Mouse (Mus musculus): ENCODE data around the gene Cop1.
A peak's percentile ranks its signal among the peaks of the same experiment; 100 is the strongest.

Gene Cop1

DNA sequence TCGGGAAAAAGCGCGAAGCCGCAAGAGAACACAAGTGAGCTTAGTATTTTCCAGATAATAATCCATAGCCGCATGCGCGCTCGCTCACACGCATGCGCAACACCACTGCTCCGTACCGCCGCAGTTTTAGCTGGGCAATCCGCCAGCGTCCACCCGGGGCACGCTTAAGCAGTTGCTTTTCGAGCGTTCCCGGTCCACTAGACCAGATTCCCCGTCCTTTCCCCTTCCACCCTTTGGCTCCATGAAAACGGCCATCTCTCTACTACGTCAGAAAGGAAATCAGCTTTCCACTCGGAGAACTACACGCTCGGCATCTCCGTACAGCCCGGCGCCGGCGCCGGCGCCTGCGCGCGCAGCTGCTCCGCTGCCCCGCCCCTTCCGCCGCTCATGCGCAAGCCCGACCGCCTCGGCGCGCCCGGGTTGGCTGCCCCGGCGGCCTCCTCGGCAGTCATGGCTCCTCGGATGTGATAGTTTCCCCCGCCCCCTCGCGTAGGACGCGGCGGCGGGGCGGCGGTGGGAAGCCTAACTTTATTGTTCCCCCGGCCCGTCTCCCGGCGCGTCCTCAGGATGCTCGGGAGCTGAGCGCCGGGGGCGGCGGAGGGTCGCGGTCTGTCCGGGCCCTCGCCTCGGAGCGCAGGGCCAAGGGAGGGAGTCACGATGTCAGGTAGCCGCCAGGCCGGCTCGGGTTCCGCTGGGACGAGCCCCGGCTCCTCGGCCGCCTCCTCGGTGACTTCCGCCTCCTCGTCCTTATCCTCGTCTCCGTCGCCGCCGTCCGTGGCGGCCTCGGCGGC is at the start of gene Cop1:
Gene Cop1 (plus strand): TSS at position 540 of the 791 bp plus-strand sequence.
- peak; percentile 91 for DNase-seq (ENCODE audit: extremely low spot score)

DNA sequence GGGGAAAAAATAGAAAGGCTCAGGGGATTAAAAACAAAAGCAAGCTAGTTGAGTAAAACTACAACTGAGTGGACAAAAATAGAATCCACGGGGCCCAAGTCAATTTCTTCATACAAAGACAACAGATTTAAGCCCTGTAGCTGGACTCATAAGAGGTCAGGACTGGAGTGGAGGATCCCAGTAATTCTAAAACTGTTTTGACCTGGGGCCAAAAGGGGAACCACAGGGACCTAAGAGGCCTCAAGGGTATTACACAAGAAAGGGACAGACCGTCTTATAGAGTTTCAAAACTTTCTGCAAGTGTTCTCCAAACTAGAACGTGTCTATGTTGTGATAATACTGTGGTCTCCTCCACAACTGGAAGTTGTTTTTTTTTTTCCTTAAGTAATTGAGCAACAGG is 45.4 kb upstream of the Cop1 start:
- no peak for DNase-seq (ENCODE audit: extremely low spot score)

DNA sequence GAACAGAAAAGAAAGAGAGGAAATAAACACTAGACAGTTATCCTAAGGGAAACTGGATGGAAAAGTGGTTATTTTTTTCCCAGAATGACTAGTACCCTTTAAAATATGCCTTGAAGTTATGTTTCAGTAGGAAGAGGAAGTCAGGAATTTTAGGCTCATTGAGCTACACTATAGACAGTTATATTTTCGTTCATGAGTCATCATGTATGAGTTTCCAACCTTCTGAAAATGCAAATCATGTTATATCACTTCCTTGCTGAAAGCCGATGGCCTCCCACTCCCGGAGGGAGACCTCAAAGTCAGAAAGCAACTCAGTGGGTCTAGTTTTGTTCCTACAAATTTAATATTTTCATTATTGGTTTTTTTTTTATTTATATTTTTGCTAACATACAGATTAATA is 33.5 kb upstream of the Cop1 start:
- no peak for DNase-seq (ENCODE audit: extremely low spot score)

DNA sequence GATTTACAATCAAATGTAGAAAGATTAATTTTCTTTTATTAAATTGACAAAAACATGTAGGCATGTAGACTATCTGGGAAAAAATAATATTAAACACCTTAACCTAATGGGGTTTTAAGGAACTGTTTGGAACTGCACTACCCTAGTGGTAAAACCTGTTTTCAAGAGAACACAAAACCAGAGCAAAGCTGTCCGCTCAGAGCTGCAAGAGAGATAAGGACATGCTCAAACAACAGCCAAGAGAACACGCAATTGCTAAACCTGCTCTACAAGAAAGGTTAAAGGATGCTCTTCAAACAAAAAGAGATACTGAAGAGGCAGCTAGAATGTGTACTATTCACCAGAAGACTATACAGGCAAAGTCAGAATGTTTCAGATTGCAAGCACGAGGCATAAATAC is 32.5 kb upstream of the Cop1 start:
- no peak for DNase-seq (ENCODE audit: extremely low spot score)

DNA sequence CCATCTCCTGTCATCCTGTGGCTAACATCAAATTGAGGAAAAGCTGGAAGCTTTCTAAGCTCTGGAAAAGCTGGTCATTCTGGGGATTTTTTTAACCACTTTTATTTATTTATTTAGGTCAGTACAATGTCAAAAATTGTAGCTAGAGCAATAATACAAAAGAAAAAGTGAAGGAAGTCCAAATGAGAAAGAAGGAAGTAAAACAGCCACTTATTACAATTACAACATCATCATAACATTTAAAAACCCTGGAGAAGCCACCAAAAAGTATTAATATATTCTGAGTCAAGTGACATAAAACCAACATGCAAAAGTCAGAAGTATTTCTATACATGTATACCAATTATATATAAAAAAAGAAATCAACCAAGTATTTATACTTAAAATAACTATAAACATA is 30.9 kb upstream of the Cop1 start:
- no peak for DNase-seq (ENCODE audit: extremely low spot score)

DNA sequence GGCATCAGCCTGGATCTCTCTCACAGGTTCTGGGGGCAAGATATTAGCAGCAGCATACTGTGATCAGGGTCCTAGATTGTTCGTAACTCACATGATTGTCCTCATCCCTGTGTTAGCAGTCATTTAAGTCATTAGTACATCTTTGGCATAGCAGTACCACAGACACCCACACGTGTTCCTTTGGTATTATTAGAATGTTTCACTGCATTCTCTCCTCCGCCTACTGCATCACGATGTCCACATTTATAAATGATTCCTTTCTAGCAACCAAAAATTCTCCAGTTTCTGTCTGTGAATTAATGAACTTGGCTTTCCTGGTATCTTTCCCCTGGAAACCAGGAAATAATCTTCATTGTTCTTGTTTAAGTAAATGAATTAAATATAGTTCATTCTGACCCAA is 20.4 kb upstream of the Cop1 start:
- DNase-seq (ENCODE audit: extremely low spot score): no peak

DNA sequence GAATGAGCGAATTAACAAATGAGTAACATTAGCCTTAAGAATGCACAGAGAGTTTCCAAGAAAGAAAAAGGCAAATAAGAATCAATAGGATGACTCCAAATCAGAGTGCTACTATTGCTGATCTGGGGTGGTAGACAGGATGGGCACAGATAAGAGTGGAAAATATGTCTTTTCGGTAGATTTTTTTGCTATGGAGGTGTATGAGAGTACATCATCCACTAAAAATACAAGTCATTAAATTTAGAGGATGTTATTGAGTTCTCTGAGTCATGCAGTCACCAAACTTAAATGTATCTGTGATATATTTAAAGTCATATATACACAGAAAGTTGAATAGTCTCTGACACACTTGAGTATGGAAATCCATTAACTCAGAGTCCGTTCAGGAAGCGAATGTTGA is 14.7 kb upstream of the Cop1 start:
- no peak for DNase-seq (ENCODE audit: extremely low spot score)

DNA sequence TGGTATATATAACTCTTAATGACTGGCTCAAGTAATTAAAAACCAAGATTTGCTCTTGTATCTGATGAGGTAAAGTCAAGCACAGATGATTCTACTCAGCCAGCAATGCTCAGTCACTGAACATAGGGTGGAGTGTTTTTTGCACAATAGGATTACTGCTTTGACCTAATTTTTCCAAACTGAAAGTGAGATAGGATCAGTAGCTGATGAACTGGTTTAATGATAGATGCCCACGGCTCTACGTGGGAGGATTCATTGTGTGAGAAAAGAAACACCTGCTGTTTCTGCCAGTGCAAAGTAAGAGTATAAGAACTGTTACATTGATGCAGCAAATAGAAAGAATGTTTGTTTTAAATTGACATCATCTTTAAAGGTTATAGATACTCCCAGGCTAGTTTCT is 10.1 kb upstream of the Cop1 start:
- DNase-seq (ENCODE audit: extremely low spot score): no peak

DNA sequence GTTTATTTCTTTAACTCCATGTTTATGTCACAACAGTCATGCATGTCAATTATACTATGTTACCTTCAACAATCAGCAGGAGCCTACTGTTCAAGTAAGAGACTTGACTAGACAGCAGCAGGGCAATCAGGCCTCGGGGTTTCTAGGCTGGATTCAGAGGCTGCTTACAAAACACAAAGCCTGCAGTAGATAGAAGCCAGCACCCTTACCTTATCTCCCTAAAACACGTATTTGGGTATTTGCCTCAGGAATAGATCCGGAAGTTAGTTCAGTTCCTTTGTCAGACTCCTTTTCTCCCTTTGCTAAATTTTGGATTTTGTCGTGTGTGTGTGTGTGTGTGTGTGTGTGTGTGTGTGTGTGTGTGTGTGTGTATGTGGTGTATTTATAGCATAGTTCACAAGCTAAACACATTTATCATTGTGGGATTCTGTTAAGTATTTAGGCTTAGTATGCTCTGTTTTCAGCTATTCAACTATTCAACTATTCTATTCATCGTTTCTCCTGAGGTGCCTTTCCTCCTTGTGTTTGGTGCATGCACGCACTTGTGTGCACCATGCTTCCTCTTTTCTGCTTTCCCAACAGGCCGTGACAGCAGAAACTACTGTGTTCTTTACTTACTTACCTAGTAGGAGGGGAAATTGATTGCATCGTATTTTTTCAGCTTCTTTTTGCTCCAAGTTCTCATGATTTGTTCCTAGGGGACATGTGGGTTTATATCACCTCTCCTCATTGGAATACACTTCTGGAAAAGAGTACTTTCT is 6.9 kb upstream of the Cop1 start:
- no peak for DNase-seq (ENCODE audit: extremely low spot score)

DNA sequence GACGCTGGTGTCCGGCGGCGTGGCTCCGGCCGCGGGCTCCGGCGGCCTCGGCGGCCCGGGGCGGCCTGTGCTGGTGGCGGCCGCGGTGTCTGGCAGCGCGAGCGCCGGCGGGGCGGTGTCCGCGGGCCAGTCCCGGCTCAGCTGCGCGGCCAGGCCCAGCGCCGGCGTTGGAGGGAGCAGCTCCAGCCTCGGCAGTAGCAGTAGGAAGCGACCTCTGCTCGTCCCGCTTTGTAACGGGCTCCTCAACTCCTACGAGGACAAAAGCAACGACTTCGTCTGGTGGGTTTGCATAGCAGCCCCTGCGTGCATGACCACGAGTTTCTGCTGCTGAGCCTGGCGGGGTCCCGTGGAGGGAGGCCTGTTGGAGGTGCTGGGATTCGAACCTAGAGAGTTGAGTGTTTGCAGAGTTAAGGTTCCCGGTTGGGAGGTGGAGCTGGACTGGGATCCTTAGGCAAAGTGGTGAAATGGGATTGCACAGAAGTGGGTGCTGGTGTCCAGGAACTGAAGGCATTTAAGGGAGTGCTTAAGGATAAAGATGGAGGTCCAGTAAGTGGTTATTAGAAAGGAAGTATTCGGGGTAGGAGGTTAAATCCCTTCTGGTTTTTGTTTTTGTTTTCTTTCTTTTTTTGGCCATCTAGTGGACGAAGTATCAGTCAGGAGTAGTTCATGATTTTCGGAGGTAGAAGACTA is 597 bp downstream of the Cop1 start:
- peak; percentile 64 for DNase-seq (ENCODE audit: extremely low spot score)

DNA sequence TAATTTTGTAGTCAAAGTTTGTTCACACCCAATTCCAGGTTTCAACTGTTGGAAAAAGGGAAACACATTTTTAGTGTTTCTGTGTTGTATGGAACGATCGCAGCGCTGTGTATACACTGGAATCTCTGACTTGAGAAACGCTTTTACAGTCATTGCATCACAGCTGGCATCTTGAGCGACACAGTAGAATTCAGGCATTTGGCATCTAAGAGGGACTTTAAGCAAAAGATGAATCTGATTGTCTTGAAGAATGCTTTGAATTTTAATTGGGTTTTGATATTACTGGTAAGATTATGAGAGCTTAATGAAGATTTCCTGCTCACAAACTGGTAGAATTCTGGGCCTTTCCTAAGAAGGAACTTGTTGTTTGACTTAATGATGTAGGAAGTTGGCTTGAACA is 1.3 kb downstream of the Cop1 start:
- no peak for DNase-seq (ENCODE audit: extremely low spot score)

DNA sequence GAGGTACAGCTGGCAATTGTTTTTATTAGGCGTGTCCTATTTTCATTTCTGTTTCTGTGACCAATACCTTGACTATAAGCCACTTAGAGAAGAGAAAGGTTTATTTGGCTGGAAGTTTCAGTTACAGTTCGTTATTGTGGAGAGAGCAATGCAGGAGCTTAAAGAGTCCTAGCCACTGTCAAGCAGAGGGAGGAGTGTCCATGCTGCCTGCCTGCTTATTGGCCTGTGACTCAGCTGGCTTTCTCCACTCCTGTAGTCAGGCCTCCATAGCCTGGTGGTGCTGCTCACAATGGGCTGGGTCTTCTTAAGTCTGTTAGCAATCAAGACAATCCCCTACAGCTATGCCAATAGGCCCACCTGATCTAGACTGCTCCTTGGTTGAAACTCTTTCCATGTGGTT is 2.4 kb downstream of the Cop1 start:
- no peak for DNase-seq (ENCODE audit: extremely low spot score)

DNA sequence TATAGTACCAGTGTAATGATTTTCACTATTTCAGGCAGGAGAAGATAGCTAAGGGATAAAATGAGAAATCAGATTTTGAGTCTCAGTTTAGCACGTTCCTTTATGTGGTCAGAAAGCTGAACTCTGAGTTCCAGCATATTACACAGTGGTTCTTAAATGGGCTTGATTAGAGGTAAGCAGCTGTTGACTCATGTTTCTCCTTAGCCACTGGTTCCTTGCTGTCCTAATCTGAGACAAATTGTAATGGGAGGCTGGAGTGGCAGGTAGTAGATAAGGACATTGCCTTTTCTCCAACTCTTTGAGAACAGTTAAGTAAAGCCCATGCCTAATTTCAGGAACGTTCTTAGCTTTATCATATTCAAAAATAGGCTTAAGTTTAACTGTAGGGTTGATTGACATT is 3.6 kb downstream of the Cop1 start:
- no peak for DNase-seq (ENCODE audit: extremely low spot score)

DNA sequence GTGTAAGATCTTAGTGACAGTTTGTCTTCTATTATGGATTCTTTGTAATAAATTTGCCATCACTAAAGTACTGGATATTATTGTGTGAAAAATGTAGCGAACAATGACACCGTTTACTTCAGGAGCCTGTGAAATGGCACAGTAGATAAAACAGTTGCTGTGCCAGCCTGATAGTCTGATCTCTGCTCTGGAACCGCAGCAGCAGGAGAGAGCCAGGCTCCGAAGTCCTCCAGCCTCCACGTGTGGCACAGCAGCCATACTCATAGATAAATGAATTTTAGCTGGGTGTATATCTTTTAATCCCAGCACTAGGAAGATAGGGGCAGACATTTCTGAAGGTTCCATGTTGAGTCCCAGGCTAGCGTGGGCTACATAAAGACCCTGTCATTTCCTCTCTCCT is 6.0 kb downstream of the Cop1 start:
- no peak for DNase-seq (ENCODE audit: extremely low spot score)

DNA sequence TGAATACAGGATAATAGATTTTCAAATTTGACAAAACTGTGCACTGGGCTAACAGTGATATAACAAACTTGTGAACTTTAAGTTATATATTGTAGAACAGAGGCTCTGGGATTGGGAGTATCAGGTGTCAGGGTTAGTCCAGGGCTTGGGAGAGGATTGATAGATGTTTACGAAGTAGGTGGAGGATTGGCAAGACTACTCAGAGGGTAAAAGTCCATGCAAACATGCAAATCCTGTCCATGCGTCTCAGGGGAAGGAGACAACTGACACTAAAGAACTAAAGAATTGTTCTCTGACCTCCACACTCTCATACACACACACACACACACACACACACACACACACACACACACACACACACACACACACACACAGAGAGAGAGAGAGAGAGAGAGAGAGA is 18.2 kb downstream of the Cop1 start:
- DNase-seq (ENCODE audit: extremely low spot score): no peak

DNA sequence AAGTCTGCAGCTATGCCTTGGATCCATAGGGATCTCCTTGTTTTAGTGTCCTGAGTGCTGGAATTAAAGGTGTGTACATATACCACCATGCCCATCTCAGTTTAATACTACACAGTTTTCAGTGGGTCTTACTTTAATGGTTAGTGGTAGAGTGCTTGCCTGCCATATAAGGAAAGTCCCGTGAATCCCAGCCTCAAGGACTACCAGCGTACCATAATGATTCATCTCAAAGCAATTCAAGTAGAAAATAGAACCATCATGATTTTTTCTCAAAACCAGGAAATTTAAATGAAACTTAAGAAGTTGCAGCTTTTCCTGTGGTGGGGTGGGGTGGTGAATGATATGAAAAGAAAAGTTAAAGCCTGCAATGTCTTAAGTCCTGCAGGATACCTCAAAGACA is 21.0 kb downstream of the Cop1 start:
- DNase-seq (ENCODE audit: extremely low spot score): no peak

DNA sequence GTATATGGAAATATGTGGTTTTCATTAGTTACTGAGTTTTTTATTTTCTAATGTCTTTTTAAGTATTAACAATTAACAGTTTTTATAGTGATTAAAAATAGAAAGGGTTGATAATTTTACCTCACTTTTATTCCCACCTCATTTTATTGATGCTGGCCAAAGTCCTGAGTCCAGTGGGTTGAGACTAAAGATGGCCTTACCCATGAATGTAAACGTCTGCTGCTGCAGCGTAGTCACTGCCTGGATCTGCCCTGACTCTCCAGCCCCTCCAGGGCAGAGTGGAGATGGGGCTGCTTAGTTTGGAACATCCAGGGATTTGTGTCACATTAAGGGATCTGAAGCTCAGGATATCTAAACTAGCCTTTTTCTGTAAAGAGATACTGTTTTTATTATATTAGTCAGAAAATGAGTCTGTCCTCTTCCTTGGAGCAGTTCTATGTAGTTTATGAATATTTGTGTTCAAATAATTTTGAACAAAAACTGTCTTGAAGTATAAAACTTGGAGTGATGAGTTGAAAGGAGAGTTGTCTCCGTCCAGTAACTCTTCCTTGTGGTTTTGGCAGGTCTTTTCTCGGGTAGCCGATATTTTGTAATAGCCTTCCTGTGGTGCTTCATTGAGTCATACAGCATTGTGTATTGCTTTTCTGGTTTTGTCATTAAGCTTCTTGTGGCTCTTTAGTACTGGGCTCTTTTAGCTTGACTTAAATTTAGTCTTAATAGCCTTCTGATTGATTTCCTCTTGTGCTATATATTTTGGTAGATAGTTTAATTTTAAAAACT is 23.0 kb downstream of the Cop1 start:
- no peak for DNase-seq (ENCODE audit: extremely low spot score)

DNA sequence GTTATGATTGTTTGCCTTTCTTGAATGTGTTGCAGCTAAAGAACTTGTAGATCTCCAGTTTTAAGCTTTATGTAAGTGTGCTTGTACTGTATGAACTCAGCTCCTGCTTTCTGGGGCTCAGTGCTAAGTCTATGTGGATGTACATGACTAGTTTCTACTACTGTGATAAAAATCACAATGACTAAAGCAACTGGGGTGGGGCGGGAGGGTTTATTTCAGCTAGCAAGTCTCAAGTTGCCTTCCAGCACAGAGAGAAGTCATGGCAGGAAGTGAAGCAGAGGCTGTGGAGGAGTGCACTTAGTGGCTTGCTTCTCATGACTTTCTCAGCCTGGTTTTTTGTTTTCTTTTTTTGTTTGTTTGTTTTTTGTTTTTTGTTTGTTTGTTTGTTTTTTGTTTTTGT is 24.4 kb downstream of the Cop1 start:
- no peak for DNase-seq (ENCODE audit: extremely low spot score)

DNA sequence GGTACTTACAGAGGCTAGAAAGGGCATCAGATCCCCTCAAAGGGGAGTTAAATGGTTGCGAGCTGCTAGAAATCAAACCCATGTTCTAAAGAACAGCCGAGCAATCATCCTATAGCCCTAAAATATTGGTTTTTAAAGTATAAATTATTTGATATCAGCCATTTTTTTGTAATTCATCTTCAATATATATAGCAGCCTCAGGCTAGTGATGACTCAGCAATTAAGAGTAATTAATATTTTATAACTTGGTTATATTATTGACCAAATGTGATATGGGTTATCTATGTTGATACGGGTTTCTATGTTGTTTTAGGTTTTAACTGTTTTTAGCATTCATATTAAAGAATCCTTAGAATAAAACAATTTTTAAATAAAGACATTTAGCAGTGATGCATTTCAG is 31.7 kb downstream of the Cop1 start:
- no peak for DNase-seq (ENCODE audit: extremely low spot score)

DNA sequence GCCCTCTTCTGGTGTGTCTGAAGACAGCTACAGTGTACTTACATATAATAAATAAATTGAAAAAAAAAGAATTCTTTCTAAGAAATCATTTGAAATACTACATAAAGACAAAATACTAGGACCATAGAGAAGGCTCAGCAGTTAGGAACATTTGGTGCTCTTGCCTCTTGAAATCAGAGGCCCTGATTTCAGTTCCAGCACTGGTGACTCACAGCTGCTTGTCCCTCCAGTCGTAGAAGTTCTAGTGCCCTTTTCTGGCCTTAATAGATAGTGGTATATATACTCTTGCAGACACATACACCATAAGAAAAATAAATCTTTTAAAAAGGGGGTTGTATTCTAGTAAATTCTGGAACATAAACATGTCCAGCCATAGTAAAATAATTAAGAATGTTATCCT is 48.0 kb downstream of the Cop1 start:
- DNase-seq (ENCODE audit: extremely low spot score): no peak

DNA sequence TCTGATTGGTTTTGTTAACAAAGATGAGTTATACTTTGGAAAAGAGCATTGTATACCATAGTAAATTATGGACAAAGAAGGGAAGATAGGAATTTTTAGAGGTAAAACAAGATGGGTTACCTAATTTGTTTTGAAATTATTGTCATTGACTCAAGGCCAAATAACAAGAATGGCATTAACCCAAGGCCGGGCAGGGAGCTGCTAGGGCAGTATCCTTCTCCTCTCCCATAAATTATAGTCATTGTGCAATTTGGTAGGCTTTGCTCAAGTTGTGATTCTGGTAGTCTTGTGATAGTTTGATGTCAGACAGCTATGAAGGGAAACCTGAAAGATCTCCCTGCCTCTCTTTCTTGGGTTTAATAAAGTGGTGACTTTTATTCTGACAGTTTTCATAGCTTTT is 49.7 kb downstream of the Cop1 start:
- no peak for DNase-seq (ENCODE audit: extremely low spot score)

DNA sequence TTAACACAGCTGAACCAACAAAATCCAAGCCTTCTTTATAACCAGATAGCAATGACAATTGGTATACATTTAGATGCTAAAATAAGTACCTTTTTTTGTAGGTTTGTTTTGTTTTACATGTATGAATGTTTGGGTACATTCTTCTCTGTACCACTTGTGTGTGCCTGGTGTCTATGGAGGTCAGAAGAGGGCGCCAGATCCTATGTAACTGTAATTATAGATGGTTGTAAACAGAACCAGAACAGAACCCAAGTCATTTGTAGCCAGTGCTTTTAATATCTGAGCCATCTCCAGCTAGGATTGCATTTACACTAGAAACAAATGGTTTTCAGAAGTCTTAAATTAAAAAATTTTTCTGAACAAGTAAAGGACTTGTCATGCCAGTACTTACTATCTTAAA is 54.7 kb downstream of the Cop1 start:
- no peak for DNase-seq (ENCODE audit: extremely low spot score)
